Mouse (Mus musculus) stomach, embryonic 16.5 days (tissue): Measurements from ENCODE around the gene Cwc25. TPM values are rescaled to one million over a fixed set of nuclear protein-coding genes. Genes with fewer than 3 reads are reported as not detected.

Source experiments
- ATAC-seq: fragments of 200-750 bp; cut with Nextera tagmentation; 2 replicates; pipeline ENCODE4 v1.8.0; 2017; ENCODE audit warnings: moderate number of reproducible peaks, moderate TSS enrichment; ENCODE audit not compliant: insufficient read depth, low FRiP score
- H3K27ac ChIP-seq: fragments of 300-500 bp; sonication (generic); 2 replicates; pipeline ENCODE4 v1.5.1; 2014; ENCODE audit warnings: low read length
- H3K27me3 ChIP-seq: fragments of 300-500 bp; sonication (generic); 2 replicates; pipeline ENCODE4 v1.6.1; 2014; ENCODE audit warnings: low read length, control low read depth, mixed read lengths; ENCODE audit not compliant: control insufficient read depth, insufficient read depth
- H3K36me3 ChIP-seq: fragments of 300-500 bp; sonication (generic); 2 replicates; pipeline ENCODE4 v1.6.1; 2014; ENCODE audit warnings: low read length; ENCODE audit not compliant: control insufficient read depth, insufficient read depth
- H3K4me1 ChIP-seq: fragments of 300-500 bp; sonication (generic); 2 replicates; pipeline ENCODE4 v1.6.1; 2014; ENCODE audit warnings: low read length, control low read depth, mixed read lengths; ENCODE audit not compliant: control insufficient read depth, insufficient read depth
- H3K4me2 ChIP-seq: fragments of 300-500 bp; sonication (generic); 2 replicates; pipeline ENCODE4 v1.6.1; 2014; ENCODE audit warnings: low read depth, low read length, mixed read lengths
- H3K4me3 ChIP-seq: fragments of 300-500 bp; sonication (generic); replicated peaks from 2 replicates; pipeline ENCODE4 v1.5.1; 2014; ENCODE audit warnings: mild to moderate bottlenecking, low read length
- H3K9ac ChIP-seq: fragments of 300-500 bp; sonication (generic); 2 replicates; pipeline ENCODE4 v1.6.1; 2014; ENCODE audit warnings: low read length
- H3K9me3 ChIP-seq: fragments of 300-500 bp; sonication (generic); replicated peaks from 2 replicates; pipeline ENCODE4 v1.6.1; 2016; ENCODE audit warnings: low read length, control low read depth; ENCODE audit not compliant: control insufficient read depth
- WGBS: fragments of 180-500 bp; shearing (Covaris S2); extraction: QIAGEN DNeasy Blood & Tissue Kit; methylation state at CpG from one replicate; pipeline ENCODE4 v1.1.7; 2014; 5-methylcytosine and 5-hydroxymethylcytosine counted together
- polyA plus RNA-seq: library from polyadenylated mRNA; unstranded; fragments of >200 nt; fragmentation: Nextera tagmentation; extraction: Ambion mirVana; gene quantifications from 2 replicates; pipeline ENCODE4 v1.2.1, GENCODE M21; 2015

Cwc25 gene
- polyA plus RNA-seq, 1 experiment from 2014 or later = 16.3 TPM

GRCm38 (mm10) chr11:97779968-97780701 is 13.8 kb upstream of the Cwc25 start:
- Histone ChIP-seq H3K4me1 (peaks cover 14% of the 10 kb centered on the region), H3K36me3 (peaks cover 33% of the 10 kb centered on the region), H3K4me3 (peak overlapping the region; percentile 98), H3K4me2 (peak overlapping the region; percentile 72), H3K9ac (peak overlapping the region; percentile 99), H3K9me3 (no peaks in the 10 kb centered on the region), H3K27ac (no peak overlapping the region), H3K27me3 (no peaks in the 10 kb centered on the region)
- 82% methylated on average over 2 of the region's 2 CpGs for WGBS
- ATAC-seq = no peak

DNA sequence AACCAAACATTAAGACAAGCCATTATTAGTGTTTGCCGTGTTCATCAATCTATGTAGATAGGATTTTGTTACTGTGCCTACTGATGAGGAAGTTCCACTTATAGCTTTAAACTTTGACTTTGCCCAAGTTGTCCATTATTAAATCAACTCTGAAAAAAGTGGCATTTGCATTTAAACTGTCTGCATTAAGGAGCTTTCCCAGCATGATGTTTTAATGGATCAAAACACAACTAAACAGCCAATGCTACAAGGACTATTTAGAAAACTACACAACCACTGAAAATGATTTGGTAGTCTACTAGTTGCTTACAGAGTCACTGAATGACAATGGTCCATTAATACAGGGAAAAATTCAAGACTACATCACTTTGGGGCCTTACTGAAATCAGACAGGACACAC is 12.6 kb upstream of the Cwc25 start:
- H3K4me3 ChIP-seq = no peak overlapping the region

GRCm38 (mm10) chr11:97777129-97777529 is 10.8 kb upstream of the Cwc25 start:
- no peaks in the 10 kb centered on the region for H3K9me3 ChIP-seq
- ATAC-seq = 0 out of 2 replicates have a peak, but pooled peaks have one; percentile 18
- H3K4me1 ChIP-seq = peaks cover 14% of the 10 kb centered on the region
- H3K4me2 ChIP-seq = no peak overlapping the region
- WGBS = 47% methylated on average over 2 of the region's 2 CpGs
- H3K27ac ChIP-seq = no peak overlapping the region
- H3K36me3 ChIP-seq = peaks cover 33% of the 10 kb centered on the region
- H3K9ac ChIP-seq = no peak overlapping the region
- H3K27me3 ChIP-seq = no peaks in the 10 kb centered on the region
- H3K4me3 ChIP-seq = no peak overlapping the region

More for the DNA sequence above, 12.6 kb upstream of the Cwc25 start:
- Histone ChIP-seq H3K27me3 (no peaks in the 10 kb centered on the region), H3K9ac (no peak overlapping the region), H3K9me3 (no peaks in the 10 kb centered on the region), H3K4me1 (peaks cover 14% of the 10 kb centered on the region), H3K36me3 (peaks cover 33% of the 10 kb centered on the region), H3K4me2 (no peak overlapping the region), H3K27ac (no peak overlapping the region)
- no peak for ATAC-seq
- 86% methylated on average over 1 of the region's 1 CpGs for WGBS

DNA sequence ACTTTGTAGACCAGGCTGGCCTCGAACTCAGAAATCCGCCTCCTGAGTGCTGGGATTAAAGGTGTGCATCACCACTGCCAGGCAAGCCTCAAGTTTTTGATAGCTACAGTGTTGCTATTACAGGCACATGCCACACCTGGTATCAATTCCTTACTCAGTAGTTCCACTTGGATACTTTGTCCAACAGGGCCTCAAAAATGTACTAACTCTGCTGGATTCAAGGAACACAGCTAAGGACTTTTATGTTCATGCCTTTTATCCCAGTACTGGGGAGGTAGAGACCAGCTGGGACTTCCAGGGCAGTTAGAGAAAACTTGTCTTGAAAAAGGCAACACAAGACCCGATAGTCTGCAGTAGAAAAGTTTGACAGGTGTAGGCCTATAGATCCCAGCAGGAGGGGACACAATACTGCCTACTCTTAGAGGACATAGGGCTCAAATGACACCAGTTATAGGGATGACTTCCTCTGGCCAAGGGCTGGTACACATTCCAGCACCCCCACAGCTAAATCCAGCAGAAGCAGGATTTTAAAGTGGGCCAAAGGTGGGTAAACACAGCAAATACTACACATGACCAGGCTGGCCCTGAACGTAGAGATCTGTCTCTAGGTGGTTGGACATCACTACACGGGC is 10.3 kb upstream of the Cwc25 start:
- no peak overlapping the region for H3K4me3 ChIP-seq
- no peak overlapping the region for H3K4me2 ChIP-seq
- H3K27me3 ChIP-seq = no peaks in the 10 kb centered on the region
- H3K36me3 ChIP-seq = peaks cover 33% of the 10 kb centered on the region
- no peaks in the 10 kb centered on the region for H3K9me3 ChIP-seq
- peaks cover 14% of the 10 kb centered on the region for H3K4me1 ChIP-seq
- no peak for ATAC-seq
- no peak overlapping the region for H3K27ac ChIP-seq
- H3K9ac ChIP-seq = no peak overlapping the region
- 55% methylated on average over 5 of the region's 5 CpGs for WGBS

DNA sequence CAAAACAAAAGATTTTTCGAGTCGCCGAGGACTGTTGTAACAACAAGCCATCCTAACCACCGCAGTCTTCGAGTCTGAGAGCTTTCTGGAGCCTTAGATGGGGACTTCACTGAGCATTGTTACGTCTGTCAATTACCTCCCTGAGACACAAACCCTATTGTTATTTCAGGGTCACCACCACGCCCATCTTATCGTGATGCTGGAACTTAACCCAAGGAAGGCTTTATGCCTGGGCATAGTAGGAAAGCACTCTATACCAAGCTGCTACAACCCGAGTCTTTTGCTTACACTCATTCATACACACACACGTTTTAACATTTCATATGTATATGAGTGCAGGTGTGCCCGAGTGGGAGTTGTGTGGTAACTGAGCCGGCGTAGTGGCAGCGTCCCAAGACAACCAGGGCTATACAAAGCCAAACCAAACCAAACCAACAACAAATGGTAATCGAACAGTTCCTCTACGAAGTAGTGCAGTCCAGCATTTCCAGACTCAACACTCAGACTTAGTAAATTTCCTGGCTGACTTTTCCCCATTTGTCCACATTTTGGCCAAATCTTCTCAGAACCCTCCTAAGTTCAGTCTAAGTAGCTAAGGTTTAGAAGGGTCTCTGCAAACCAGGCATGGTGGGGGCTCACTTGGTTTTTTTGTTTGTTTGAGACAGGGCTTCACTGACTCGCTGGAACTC is 9.6 kb upstream of the Cwc25 start, which contains the start of gene 1700001P01Rik:
1700001P01Rik (minus strand) TSS at position 111 of the 689 bp plus-strand sequence.
- Histone ChIP-seq H3K27me3 (no peaks in the 10 kb centered on the region), H3K27ac (no peak within 1 kb of the TSS), H3K9ac (no peak within 1 kb of the TSS), H3K4me3 (no peak within 1 kb of the TSS), H3K36me3 (peaks cover 32% of the 10 kb centered on the region), H3K4me2 (no peak within 1 kb of the TSS), H3K9me3 (no peaks in the 10 kb centered on the region), H3K4me1 (peaks cover 13% of the 10 kb centered on the region)
- no peak for ATAC-seq
- 49% methylated on average over 17 of the region's 17 CpGs for WGBS

DNA sequence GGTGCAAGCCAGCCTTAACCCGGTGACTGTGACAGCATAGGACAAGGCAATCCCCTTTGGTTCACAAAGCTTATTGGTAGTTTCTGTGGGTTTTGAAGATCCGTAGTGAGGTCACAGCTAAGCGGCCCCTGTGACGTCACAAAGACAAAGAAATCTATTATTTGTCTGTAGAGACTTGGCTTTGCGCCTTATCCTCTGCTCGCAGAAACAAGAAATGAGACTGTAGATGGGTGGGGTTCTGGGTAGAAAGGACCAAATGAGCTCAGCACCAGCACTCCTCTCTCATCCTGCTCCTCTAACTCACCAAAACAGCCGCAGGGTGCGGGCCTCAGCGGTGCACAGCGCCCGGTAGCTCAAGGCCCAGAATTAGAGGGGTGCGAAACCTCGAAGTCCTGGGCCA is 8.8 kb upstream of the Cwc25 start:
- Histone ChIP-seq H3K36me3 (peaks cover 27% of the 10 kb centered on the region), H3K9me3 (no peaks in the 10 kb centered on the region), H3K27ac (no peak overlapping the region)

DNA sequence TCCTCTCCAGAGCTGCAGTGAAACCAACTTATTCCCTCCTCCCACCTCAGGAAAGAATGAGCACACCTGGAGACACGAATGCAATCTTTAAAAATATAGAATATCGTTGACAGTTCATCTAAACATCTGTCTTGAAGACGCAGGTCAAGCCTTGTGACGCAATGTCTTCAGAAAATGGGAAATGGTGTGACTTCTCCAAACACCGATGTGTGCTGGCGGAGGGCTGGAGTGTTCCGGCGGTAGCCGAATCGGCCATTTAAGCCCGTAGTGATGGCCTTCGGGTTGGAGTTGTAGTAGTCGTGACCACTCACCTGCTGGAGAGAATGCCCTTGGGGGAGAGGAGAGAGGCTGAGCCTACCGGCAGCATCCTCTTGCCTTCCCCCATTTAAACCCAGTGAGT is 5.1 kb upstream of the Cwc25 start:
- no peak overlapping the region for H3K9ac ChIP-seq
- no peaks in the 10 kb centered on the region for H3K36me3 ChIP-seq
- H3K9me3 ChIP-seq = no peaks in the 10 kb centered on the region
- no peak overlapping the region for H3K27ac ChIP-seq
- H3K4me1 ChIP-seq = no peaks in the 10 kb centered on the region
- no peak overlapping the region for H3K4me3 ChIP-seq
- WGBS = 79% methylated on average over 14 of the region's 14 CpGs
- no peak overlapping the region for H3K4me2 ChIP-seq
- no peak for ATAC-seq
- no peaks in the 10 kb centered on the region for H3K27me3 ChIP-seq

More for the DNA sequence above, 8.8 kb upstream of the Cwc25 start:
- Histone ChIP-seq H3K9ac (no peak overlapping the region), H3K27me3 (no peaks in the 10 kb centered on the region), H3K4me2 (no peak overlapping the region), H3K4me3 (no peak overlapping the region), H3K4me1 (peaks cover 5% of the 10 kb centered on the region)
- 79% methylated on average over 13 of the region's 13 CpGs for WGBS
- ATAC-seq = no peak

- Histone ChIP-seq H3K4me1 (peaks cover 8% of the 10 kb centered on the region; the same call in 1 of the 2 replicates), H3K36me3 (no peaks in the 10 kb centered on the region), H3K27me3 (no peaks in the 10 kb centered on the region), H3K4me2 (no peak overlapping the region), H3K9ac (no peak overlapping the region), H3K9me3 (no peaks in the 10 kb centered on the region), H3K27ac (no peak overlapping the region), H3K4me3 (no peak overlapping the region)
- WGBS = 25% methylated on average over 2 of the region's 2 CpGs
- peak; percentile 74 for ATAC-seq
Observed at GRCm38 (mm10) chr11:97769704-97770103, 3.3 kb upstream of the Cwc25 start.

DNA sequence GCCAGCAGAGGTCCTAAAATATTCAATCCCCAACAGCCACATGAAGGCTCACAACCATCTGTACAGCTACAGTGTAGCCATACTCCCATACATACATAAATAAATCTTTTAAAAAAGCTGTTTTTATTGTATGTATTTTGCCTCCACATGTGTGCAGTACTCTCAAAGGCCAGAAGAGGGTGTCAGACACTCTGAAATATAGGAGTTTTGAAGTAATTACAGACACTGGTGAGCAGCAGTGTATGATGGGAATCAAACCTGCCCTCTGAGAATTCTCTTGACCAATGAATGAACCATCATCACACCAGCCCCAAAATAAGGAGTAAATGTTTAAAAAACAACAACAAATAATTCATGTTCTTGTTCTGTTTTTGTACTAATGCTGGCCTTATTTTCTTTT is 4.7 kb downstream of the Cwc25 start:
- Histone ChIP-seq H3K9ac (no peak overlapping the region), H3K4me3 (no peak overlapping the region), H3K27me3 (no peaks in the 10 kb centered on the region), H3K4me1 (peaks cover 8% of the 10 kb centered on the region; the same call in 1 of the 2 replicates), H3K36me3 (peaks cover 19% of the 10 kb centered on the region; the same call in 1 of the 2 replicates), H3K27ac (no peak overlapping the region), H3K9me3 (no peaks in the 10 kb centered on the region), H3K4me2 (no peak overlapping the region)
- no peak for ATAC-seq
